Mouse (Mus musculus) layer of hippocampus, postnatal 10 days (tissue): ENCODE data around the gene Psmd5. TPM values are rescaled to one million over a fixed set of nuclear protein-coding genes. Genes with fewer than 3 reads are reported as not detected.
A peak's percentile ranks its signal among the peaks of the same experiment; 100 is the strongest.
"Not testable (repeated sequence)": the region's sequence is repeated elsewhere in the genome, so short reads cannot be mapped to it uniquely, and the experiment has no call there.

Experiments used
- DNase-seq, 2 experiments: peaks; one replicate each; pipeline ENCODE4 v3.0.0; 2021; ENCODE audit warnings: low spot score in 2 of 2
- total RNA-seq, 2 experiments: library from RNA; stranded (reverse); gene quantifications; 2 replicates each; pipeline ENCODE4 v1.2.3; 2021

Psmd5 gene
- total RNA-seq, 2 experiments from 2014 or later: 39.6 to 48.0 TPM

DNA sequence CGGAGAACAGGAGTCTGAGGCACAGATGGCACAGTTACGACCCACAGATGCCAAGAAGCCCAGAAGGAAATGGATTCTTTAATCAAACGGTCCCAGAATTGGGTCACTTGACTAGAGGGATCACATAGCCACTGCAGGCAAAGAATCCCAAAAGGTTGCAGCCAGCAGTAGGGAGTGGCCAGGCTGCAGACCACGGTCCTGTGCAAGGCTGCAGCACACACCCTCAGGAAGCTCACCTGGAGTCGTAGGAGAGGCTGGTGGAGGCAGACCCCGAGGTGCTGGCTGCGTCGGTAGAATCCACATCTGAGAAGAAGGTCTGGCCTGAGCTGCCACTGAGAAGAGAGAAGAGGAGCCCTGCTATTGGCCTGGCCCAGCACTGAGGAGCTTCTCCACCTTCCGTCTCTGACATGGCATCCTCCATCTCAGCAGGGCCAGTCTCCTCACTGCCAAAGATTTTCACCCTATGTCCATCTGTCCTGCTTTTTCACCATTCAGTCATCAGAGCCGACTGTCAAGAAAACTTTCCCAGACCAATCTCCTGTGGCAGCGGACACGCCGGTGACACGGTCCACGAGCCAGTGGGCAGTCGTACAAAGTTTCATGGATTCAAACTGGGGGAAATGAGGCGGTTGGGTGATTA, 22.2 kb upstream of the Psmd5 start:
- DNase-seq: no peak

DNA sequence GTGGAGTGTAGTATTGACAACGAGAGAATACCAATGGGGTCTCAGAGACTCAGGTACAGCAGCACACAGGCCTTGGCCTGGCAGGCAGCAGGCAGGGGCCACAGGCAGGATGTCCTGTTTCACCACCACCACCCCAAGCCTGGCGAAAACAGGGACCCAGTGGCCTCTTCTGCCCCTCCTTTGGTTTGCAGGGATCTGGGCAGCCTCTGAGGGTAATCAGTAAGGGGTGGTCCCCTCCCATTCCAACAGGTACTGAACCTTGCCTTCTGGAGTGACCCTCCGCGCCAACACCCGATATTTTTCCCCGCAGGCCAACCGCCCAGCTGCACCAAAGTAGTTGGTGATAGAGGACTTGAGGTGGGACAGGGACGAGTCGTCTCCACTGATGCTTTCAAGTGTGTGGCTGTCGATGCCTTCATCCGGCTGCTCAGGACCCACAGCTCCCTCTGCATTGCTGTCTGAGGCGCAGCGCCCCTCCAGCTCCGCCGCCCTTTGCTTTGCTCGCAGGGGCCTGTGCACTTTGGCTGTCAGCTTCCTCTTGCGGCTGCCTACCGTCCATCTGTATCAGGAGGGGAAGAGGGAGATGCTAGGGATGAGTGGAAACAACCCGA, 20.8 kb upstream of the Psmd5 start:
- DNase-seq: no peak

- DNase-seq: no peak
Measured at GRCm38 (mm10) chr2:34893950-34894349, 19.2 kb upstream of the Psmd5 start.

DNA sequence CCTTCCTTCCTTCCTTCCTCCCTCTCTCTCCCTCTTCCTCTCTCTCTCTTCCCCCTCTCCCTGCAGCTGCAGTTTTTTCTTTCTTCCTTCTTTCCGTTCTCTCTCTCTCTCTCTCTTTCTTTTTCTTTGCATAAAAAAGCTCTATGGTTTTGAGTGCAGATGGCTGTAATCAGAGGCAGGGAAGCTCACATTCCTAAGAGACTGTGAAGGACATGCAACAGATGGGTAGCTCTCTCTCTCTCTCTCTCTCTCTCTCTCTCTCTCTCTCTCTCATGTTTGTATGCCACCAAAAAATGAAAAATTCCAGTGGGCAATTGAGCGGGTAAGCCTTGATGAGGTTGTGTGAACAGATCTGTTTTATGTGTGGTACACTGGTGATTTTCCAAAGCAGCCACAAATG, 9.4 kb upstream of the Psmd5 start:
- no peak for DNase-seq

DNA sequence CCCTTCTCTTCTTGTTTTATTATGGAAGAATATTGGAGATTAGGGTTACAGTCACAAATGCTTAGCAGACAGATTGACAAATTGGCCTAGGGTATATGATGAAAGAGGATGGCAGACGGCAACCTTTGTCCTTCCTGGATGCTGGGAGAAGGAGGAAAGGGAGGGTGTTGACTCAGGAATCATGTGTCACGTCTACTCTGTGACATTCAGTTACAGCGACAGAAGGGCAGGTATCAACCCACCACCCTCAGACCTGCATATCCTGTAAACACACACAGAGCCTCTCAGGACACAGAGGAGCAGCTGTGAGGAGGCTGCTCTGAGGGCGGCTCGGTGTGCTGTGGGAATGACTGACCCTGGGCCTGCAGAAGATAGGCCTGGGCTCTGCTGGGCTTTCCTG, 8.4 kb upstream of the Psmd5 start:
- no peak for DNase-seq

DNA sequence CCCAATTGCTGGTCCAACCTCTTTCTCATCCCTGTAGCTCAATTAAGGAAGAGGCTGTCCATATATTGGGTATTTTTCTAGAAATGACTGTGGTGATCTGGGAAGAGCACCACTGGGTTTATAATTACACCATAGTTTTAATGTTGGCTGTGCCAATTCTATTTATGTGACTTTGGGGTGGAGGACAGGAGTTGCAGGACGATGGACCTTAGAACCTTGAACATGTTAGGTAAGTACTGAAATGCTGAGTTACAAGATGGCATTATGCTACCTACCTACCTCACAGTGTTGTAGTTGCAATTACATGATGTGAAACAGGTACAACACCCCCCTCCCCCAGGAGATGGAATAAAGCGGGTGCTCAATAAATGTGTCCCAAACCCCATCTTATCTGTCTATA, 8.0 kb upstream of the Psmd5 start:
- no peak for DNase-seq

GRCm38 (mm10) chr2:34880054-34880453, 5.3 kb upstream of the Psmd5 start:
- no peak for DNase-seq

GRCm38 (mm10) chr2:34874271-34874670, 497 bp downstream of the Psmd5 start, which contains the start of gene Cutal:
Gene Cutal, plus strand, starts transcription at chr2:34874396.
- no peak for DNase-seq

DNA sequence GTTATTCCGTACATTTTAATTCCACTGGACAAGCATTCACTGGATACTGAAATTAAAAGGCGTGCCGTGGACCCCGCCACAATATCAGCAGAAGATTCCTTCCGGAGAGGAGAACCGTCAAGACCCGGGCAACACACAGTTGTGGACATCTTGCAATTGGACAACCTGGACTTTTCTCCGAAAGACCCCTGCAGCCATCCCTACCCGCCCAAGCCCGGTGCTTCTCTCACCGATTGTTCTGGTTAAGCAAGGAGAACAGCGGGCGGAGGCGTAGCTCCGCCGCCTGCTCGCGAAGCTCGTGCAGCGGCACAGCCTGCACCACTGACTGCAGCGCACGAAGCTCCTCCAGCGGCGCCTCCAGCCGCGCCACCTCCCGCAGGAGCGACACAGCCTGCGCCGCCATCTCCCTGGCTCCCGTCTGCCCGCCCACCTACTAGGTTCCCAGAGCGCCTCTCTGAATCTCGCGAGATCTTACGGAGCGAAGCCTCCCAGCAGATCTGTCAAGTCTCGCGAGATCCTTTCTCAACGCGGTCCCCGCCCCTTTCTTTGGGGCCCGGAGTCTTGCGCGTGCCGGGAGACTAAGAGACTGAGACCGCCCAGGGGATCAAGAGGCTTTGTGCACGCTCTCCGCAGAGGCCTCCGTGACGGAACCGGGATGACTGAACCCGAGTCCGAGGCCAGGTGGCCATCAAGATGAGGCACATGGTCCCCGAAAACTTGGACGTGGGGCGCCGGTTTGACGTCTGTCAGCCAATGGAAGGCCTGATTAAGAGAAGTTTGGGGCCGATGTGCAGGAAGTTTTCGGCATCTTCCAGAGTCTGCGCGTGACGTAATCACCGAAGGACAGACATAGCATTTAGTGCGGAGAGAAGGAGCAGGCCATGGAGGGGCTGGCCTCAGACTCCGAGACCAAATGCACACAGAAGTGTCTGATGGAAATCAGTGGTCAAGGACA, 4.0 kb downstream of the Psmd5 start:
- DNase-seq: peak; percentile 87 to 89

DNA sequence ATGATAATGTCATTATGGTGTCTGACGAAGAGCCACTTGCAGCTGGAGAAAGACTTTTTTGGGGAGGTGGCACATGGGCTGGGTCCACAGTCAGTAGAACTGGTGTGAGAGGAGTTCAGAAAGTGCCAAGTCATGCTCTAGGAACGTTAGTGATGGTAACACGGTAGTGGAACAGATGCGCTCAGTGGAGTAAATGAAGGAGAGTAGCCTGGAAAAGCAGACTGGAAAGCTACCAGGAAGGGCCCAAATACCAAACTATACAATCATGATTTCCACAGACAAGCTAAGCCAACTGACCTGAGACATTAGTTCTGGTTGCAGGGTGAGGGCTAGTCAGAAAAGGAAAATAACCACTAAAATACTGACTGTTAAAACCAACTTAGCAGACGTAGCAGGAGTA, 5.1 kb downstream of the Psmd5 start:
- no peak for DNase-seq

GRCm38 (mm10) chr2:34857728-34858127, 17.0 kb downstream of the Psmd5 start:
- DNase-seq: no peak

GRCm38 (mm10) chr2:34855265-34855664, 19.5 kb downstream of the Psmd5 start:
- DNase-seq: no peak

GRCm38 (mm10) chr2:34847702-34848101, 27.1 kb downstream of the Psmd5 start:
- DNase-seq: no peak

- no peak for DNase-seq
Measured at GRCm38 (mm10) chr2:34843211-34843939, 31.4 kb downstream of the Psmd5 start.

- peak; percentile 27 to 45 for DNase-seq
Measured at GRCm38 (mm10) chr2:34841706-34842105, 33.1 kb downstream of the Psmd5 start.

DNA sequence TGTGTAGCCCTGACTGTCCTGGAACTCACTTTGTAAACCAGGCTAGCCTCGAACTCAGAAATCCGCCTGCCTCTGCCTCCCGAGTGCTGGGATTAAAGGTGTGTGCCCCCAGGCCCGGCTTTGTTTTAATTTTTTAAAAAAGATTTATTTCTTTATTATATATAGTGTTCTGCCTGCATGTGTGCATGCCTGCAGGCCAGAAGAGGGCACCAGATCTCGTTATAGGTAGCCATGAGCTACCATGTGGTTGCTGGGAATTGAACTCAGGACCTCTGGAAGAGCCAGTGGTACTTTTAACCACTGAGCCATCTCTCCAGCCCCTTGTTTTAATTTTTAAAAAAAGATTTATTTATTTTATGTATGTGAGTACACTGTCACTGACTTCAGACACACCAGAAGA, 34.6 kb downstream of the Psmd5 start:
- DNase-seq: not testable (repeated sequence)

- no peak for DNase-seq
Measured at GRCm38 (mm10) chr2:34835669-34836068, 39.1 kb downstream of the Psmd5 start.

- DNase-seq: no peak
Measured at GRCm38 (mm10) chr2:34833624-34834023, 41.1 kb downstream of the Psmd5 start.

- not testable (repeated sequence) for DNase-seq
Measured at GRCm38 (mm10) chr2:34832766-34833457, 41.9 kb downstream of the Psmd5 start, which contains the start of gene Gm34653. Gene Gm34653, plus strand, starts transcription at chr2:34833007.

GRCm38 (mm10) chr2:34830066-34830465, 44.7 kb downstream of the Psmd5 start:
- not testable (repeated sequence) for DNase-seq

DNA sequence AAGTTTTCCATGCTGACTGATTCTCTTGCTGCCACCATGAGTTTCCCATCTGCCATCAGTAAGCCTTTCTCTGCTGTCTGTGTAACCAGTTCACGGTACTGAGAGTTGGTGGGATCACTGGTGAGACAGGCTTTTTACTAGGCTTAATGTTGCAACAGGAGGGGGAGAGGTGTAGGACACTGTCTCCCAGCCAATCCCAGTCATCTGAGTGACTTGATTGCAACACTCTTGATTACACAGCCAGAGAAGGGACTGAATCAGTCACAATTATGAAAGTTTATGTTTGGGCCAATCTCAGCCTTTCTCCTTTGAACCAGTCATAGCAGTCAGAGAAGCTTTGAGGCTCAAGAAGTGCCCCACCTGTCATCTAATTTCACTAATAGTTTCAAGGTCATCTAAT, 46.7 kb downstream of the Psmd5 start:
- no peak for DNase-seq
